Mouse (Mus musculus): ENCODE results near the gene Mtrr.

- TF ChIP-seq CTCF (IDR thresholded peaks at IDR 0.05; ENCODE audit: low read depth, low read length) (no peak), POLR2A (IDR thresholded peaks at IDR 0.05; ENCODE audit: borderline replicate concordance, low read depth, low read length) (no peak)
Measured at GRCm38 (mm10) chr13:68568548-68568947, 13.4 kb downstream of the Mtrr start.

Data from bone marrow macrophage, adult 2 months (primary cell).